Mouse (Mus musculus) lung, adult 2 months (tissue): Measurements from ENCODE around the gene Borcs5.
A peak's percentile ranks its signal among the peaks of the same experiment; 100 is the strongest.

Experiments
- CTCF ChIP-seq: fragments of 200-500 bp; IDR thresholded peaks from 2 replicates; pipeline ENCODE4 v1.5.1; 2011; ENCODE audit warnings: mild to moderate bottlenecking, low read length, control low read depth; ENCODE audit not compliant: insufficient read depth
- POLR2A ChIP-seq: fragments of 200-500 bp; IDR thresholded peaks from 2 replicates; pipeline ENCODE4 v1.6.1; 2011; ENCODE audit warnings: low read depth, mild to moderate bottlenecking, control low read depth, low read length, borderline replicate concordance; ENCODE audit errors: extremely low read depth

- TF ChIP-seq CTCF: no peak
- TF ChIP-seq POLR2A: peak; percentile 29; the same call in 1 of the 2 replicates
Measured at GRCm38 (mm10) chr6:134700451-134701210, 61.3 kb downstream of the Borcs5 start.
